Mouse (Mus musculus): ENCODE data around the gene Tapbp.
"Not testable (repeated sequence)": the region's sequence is repeated elsewhere in the genome, so short reads cannot be mapped to it uniquely, and the experiment has no call there.

Gene Tapbp

GRCm38 (mm10) chr17:33943454-33943853 lies 27.8 kb downstream of the Tapbp start:
- DNase-seq (ENCODE audit: low read depth): no peak

GRCm38 (mm10) chr17:33947430-33948089 lies 31.9 kb downstream of the Tapbp start:
- no peak for DNase-seq (ENCODE audit: low read depth)

- no peak for DNase-seq (ENCODE audit: low read depth)
Observed at GRCm38 (mm10) chr17:33948090-33948904, 32.6 kb downstream of the Tapbp start.

- DNase-seq (ENCODE audit: low read depth): no peak
Observed at GRCm38 (mm10) chr17:33948905-33949537, 33.3 kb downstream of the Tapbp start.

- DNase-seq (ENCODE audit: low read depth): no peak
Observed at GRCm38 (mm10) chr17:33950131-33950625, 34.5 kb downstream of the Tapbp start.

- no peak for DNase-seq (ENCODE audit: low read depth)
Observed at GRCm38 (mm10) chr17:33951021-33951946, 35.6 kb downstream of the Tapbp start, which contains the start of gene B3galt4. Gene B3galt4 (minus strand): TSS chr17:33951488.

- not testable (repeated sequence) for DNase-seq (ENCODE audit: low read depth)
Observed at GRCm38 (mm10) chr17:33952015-33952414, 36.3 kb downstream of the Tapbp start.

- no peak for DNase-seq (ENCODE audit: low read depth)
Observed at GRCm38 (mm10) chr17:33952879-33953278, 37.2 kb downstream of the Tapbp start.

GRCm38 (mm10) chr17:33953310-33953709 lies 37.6 kb downstream of the Tapbp start:
- DNase-seq (ENCODE audit: low read depth): no peak

- DNase-seq (ENCODE audit: low read depth): no peak
Observed at GRCm38 (mm10) chr17:33953961-33954565, 38.4 kb downstream of the Tapbp start.

- DNase-seq (ENCODE audit: low read depth): no peak
Observed at GRCm38 (mm10) chr17:33954646-33955554, 39.2 kb downstream of the Tapbp start.

- DNase-seq (ENCODE audit: low read depth): peak; percentile 98
Observed at GRCm38 (mm10) chr17:33955555-33956214, 40.0 kb downstream of the Tapbp start, which contains the start of the genes Vps52 and Rps18. Gene Vps52 (plus strand): TSS chr17:33955812. Gene Rps18 (minus strand): TSS chr17:33956001.

GRCm38 (mm10) chr17:33956336-33956735 lies 40.6 kb downstream of the Tapbp start:
- DNase-seq (ENCODE audit: low read depth): no peak

- DNase-seq (ENCODE audit: low read depth): no peak
Observed at GRCm38 (mm10) chr17:33957493-33957892, 41.8 kb downstream of the Tapbp start.

- no peak for DNase-seq (ENCODE audit: low read depth)
Observed at GRCm38 (mm10) chr17:33958451-33958850, 42.8 kb downstream of the Tapbp start.

GRCm38 (mm10) chr17:33959135-33959534 lies 43.4 kb downstream of the Tapbp start:
- no peak for DNase-seq (ENCODE audit: low read depth)

GRCm38 (mm10) chr17:33959948-33960347 lies 44.2 kb downstream of the Tapbp start:
- DNase-seq (ENCODE audit: low read depth): no peak

GRCm38 (mm10) chr17:33962876-33963275 lies 47.2 kb downstream of the Tapbp start:
- DNase-seq (ENCODE audit: low read depth): no peak

Measured in fibroblast of lung, adult 2 months (primary cell).